Mouse (Mus musculus) gastrocnemius, postnatal 36 days (tissue): ENCODE results near the gene Snap23. TPM values are rescaled to one million over a fixed set of nuclear protein-coding genes. Genes with fewer than 3 reads are reported as not detected.

Source experiments
- DNase-seq, 2 experiments: peaks; one replicate each; pipeline ENCODE4 v3.0.0; 2022
- intact Hi-C: fragments of 180-260 bp; cut with DNase I; formaldehyde crosslinking; loops from one replicate; pipeline ENCODE4 v1.15.1; 2025
- total RNA-seq, 2 experiments: library from RNA; stranded (reverse); gene quantifications; 2 replicates each; pipeline ENCODE4 v1.2.3; 2021

The Snap23 gene
- total RNA-seq, 2 experiments from 2014 or later, result 40.8 to 42.1 TPM

DNA sequence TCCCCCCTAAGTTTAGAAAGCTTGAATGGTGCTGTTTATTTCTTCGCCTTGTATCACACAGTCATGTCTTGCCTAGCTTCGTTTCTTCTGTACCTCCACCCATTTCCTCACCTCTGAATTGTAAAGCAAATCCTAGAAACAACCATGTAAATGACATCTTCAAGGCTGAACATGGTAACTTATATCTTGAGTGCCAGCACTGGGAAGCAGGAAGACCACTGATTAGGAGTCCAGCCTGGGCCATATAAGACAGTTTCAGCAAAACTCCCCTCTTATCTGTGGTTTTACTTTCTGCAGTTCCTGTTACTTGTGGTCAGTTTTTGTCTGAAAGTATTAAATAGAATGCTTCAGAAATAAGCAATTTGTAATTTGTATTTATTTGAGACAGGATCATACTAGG, 8.5 kb downstream of the Snap23 start:
- intact Hi-C loops, result no loop called here

DNA sequence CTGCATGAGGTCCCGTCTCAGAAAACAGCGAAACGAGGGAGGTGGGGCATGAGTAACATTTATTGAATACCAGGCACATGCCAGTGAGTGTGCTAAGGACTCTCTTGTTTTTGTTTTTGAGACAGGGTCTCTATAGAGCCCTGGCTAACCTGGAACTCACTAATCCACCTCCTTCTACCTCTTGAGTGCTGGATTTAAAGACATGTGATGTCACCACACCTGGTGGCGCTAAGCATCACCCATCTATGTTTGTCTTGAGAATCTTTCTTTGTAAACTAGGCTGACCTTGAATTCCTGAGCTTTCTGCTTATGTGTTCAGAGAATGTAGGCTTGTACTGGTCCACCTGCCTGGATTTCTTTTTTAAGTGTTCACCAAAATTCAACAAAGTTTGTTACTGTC, 10.3 kb downstream of the Snap23 start:
- intact Hi-C loops, result no loop called here
- DNase-seq, result no peak

More for the DNA sequence above, 8.5 kb downstream of the Snap23 start:
- DNase-seq, result no peak

DNA sequence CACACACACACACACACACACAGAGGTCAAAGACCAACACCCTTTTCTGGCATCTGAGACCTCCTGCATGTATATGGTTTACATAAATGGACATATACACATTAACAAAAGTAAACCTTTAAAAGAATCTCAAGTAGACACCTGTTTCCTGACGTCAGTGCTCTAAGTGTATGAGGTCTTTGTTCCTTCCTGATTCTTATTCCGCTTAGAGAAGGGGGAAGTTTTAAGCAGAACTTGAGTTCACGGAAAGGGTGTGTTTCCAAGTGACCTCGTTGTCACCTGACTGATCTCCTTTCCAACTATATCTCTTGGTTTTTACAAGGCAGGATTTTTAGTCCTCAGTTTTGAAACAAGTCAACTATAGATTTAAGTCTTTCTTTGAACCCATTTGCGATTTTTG, 10.8 kb downstream of the Snap23 start:
- intact Hi-C loops, result no loop called here
- no peak for DNase-seq

DNA sequence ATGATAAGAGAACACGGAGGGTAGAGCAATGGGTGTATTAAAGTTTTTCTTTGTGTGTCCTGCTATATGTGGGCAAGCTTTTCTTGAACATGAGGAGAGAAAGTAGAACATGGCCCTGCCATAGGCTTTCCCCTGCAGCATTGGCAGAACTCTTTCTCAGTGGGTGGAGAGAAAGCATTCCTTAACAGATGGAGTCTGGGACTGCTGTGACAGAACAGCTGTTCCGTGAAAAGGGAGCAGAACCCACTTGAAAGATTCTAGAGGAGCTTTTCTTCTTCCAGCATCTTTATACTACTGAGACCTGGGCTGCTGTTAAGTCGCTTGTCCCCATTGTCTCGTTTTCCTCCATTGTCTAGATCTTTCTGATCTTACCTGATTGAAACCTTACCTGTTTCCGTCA, 22.3 kb downstream of the Snap23 start:
- no peak for DNase-seq
- intact Hi-C loops, result no loop called here

DNA sequence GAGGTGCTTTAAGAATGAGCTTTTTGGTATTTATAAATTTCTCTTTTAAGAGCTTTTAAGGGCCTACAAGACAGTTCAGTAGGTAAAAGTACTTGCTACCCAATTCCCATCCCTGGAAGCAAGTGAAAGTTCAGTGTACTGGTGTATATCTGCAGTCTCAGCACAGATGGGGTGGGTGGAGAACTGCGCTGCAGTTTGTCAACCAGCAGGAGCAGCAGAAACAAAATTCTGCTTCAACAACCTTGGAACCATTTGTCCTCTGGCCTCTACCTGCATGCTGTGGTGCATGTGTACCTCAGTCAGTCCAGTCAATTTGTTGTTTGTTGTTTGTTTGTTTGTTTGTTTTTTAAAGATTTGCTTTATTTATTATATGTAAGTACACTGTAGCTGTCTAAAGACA, 24.8 kb downstream of the Snap23 start:
- intact Hi-C loops, result no loop called here
- no peak for DNase-seq

DNA sequence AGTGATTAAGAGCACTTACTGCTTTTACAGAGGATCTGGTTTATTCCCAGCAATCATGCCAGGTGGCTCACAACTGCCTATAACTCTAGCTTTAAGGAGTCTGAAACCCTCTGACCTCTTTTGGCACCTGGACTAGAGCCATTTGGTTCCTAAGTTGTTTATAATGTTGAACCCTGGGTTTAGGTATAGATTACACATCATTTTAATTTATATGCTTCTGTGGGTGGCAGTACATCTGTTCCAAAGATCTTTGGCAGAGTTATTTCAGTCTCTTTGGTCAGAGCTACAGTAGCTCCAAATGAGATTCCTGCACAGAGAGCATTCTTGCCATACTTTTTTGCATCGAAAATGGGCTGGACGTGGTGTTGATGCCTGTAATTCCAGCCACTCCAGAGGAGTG, 30.3 kb downstream of the Snap23 start:
- intact Hi-C loops, result no loop called here
- no peak for DNase-seq

DNA sequence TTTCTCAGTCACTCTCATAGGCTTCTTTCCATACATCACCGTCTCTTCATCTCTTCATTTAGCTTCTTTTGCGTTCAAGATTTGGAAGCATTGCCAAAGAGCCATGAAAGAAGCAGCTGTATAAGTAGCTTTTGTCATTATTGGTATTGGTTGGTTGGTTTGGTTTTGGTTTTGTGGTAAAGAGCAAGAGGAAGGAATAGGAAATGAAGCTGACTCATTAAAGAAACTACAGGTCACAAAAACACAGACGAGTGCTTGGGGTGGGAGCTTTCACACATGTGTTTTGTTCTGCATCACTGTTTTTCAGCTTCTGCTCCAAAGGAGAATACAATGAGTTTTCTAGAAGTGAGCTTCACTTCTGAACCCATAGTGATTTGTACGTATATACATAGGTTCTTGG, 32.0 kb downstream of the Snap23 start:
- no peak for DNase-seq
- intact Hi-C loops, result no loop called here

DNA sequence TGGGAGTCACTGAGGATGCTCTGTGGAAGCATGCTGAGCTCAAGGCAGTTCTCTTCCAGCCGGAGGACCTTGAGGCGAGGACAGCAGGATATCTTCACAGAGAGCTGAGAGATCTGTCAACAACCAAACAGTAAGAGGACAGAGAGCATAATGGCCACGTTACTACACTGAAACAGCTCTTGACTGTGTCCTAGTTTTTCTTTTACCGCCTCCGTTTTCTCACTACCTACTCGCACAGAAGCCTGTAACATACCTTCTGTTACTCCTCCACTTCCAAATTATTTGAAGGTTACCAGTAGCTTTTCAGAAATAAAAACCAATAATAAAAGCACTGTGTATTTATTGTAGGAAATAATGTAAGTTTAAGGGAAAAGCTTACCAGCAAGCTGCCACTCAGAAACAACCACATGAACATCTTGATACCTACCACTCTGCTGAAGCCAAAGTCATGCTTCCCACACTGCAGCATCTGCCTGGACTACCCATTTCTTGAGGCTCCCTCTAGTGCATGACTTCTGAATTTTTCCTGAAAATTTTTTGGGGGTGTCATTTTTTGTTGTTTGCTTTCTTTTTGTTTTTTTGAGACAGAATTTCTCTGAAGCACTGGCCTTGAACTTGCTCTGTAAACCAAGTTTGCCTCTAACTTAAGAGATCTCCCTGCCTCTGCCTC, 38.7 kb downstream of the Snap23 start:
- DNase-seq, result no peak
- intact Hi-C loops, result loop anchor here (5.0 kb wide), 2 partner anchors 74 to 129 kb away; no protein-coding TSS in a partner anchor

DNA sequence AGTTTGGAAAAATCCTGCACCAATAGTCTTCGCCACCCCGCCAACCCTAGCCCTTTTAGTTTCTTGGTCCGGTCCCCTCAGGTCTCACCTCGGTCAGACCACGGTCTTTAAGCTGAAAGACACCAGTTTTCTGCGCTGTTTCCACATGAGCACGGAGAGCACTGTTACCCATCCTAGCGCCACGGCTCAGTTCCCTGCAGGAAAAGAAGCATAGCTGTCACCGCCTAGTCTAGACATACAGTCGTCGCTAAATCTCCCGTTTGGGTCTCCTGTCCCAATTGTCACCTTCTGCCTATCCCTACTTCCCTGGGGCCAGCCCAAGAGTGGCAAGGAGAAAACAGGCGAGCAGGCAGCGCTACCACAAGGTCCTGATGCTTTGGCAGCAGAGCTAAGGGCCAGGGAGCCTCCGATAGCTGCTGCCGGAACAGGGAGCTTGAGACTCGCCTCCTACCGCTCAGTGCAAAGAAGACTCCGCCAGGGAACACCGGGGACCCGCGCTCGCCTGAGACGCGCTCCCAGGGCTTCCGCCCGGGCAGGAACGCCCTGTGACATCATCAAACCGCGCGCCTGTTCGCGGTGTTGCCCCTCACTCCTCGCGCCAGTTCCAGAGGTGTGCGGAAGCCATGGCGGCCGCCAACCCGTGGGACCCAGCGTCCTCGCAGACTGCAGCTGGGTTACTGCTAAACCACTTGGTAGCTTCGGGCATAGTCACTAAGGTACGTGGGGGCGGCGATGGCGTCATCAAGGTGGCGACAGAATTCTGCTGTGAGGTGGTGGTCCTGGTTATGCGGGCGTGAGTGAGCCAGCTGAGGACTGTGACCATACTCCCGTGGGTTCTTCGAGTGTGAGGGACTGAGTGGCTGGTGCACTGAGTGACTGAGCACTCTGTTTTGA, 41.6 kb downstream of the Snap23 start, which contains the start of the genes Haus2 and Lrrc57:
Haus2 (plus strand) TSS at position 554 of the 894 bp plus-strand sequence.
Lrrc57 (minus strand) TSS at position 691 of the 894 bp plus-strand sequence.
- intact Hi-C loops, result loop anchor here (5.0 kb wide), 2 partner anchors 77 to 132 kb away; no protein-coding TSS in a partner anchor
- DNase-seq, result peak; percentile 83 to 89

DNA sequence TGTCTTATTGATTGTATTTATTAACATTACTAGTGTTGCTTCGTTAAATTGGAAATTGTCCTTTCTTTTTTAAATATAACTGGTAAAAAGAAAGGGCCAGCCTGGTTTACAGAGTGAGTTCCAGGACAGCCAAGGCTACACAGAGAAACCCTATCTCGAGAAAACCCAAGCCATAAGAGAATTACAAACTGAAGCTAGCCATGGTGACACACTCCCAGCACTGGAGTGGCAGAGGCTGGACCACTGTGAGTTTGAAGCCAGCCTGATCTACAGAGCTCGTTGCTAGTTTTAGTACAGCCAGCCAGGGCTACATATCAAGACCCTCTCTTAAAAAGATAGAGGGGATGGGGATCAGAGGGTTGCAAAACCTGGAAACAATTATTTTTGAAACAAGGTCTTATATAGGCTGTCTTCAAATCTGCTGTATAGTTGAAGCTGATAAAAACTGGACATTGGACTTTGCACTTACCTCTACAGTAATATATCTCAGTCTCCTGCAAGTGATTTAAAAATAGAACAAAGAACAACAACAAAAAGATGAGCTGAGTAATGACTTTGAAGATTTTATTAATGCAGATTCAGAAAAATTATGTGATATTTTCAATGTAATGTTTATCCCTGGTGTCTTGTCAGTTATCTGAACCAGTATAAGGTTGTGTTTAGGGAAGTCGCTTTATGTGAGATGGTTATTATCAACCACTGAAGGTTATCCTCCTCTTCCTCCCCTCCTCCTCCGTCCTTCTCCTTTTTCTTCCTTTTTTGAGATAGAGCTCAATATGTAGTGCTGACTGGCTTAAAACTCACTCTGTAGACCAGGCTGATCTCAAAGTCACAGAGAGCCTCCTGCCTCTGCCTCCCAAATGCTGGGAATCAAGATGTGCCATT, 49.0 kb downstream of the Snap23 start:
- no peak for DNase-seq
- intact Hi-C loops, result no loop called here

DNA sequence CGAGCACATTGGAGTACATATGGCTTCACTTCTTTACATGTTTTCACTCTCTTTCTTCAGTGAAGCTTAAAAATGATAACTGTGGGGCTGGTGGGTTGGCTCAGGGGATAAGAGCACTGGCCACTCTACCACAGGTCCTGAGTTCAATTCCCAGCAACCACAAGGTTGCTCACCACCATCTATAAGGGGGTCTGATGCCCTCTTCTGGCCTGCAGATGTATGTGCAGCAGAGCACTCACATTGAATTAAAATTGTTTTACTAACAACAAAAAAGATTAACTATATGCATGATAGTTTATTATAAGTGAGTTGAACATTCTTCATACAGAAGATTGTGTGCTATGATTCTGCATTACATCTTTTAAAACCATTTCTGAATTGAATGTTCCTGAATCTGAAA, 52.1 kb downstream of the Snap23 start:
- DNase-seq, result no peak
- intact Hi-C loops, result no loop called here

DNA sequence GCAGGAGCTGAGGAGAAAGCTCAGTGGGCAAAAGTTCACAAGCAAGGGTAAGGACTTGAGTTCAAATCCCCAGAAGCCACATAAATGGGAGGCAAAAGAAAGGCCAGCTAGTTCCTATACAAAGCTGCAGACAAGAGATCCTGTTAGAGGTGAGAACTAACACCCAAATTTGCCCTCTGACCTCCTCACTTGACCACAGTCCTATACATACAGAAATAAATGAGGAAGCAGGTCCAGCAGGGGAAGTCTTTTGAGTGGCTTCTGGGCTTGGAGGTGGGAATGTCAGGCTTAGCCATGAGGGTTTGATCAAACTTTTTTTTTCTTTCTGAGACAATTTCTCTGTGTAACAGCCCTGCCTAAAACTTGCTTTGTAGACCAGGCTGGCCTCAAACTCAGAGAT, 55.4 kb downstream of the Snap23 start:
- intact Hi-C loops, result no loop called here
- no peak for DNase-seq

DNA sequence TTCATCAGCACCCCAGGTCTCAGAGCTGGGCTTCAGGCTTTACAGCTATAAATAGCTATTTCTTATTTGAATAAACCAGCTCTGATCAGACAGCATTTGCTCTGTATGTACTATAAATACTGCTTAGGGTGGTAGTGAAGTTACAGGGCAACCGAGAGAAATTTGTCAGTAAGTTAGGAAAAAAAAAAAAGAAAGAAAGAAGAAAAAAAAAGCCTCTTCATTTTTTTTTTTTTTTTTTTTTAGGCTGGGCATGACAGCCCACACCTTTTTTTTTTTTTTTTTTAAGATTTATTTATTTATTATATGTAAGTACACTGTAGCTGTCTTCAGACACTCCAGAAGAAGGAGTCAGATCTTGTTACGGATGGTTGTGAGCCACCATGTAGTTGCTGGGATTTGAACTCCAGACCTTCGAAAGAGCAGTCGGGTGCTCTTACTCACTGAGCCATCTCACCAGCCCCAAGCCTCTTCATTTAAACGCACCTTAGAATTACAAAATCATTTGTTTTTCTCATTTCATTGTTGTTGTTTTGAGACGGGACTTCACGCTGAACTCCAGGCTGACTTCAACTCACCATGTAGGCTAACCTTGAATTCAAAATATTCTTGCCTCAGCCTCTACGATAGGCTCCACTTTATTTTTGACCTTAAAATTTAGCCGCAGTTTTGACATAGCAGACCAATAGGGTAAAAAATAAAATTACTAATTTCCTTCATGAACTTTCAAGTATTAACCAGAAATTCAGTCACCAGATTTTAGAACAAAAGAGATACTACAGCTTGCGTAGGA, 60.8 kb downstream of the Snap23 start:
- DNase-seq, result no peak
- intact Hi-C loops, result no loop called here

DNA sequence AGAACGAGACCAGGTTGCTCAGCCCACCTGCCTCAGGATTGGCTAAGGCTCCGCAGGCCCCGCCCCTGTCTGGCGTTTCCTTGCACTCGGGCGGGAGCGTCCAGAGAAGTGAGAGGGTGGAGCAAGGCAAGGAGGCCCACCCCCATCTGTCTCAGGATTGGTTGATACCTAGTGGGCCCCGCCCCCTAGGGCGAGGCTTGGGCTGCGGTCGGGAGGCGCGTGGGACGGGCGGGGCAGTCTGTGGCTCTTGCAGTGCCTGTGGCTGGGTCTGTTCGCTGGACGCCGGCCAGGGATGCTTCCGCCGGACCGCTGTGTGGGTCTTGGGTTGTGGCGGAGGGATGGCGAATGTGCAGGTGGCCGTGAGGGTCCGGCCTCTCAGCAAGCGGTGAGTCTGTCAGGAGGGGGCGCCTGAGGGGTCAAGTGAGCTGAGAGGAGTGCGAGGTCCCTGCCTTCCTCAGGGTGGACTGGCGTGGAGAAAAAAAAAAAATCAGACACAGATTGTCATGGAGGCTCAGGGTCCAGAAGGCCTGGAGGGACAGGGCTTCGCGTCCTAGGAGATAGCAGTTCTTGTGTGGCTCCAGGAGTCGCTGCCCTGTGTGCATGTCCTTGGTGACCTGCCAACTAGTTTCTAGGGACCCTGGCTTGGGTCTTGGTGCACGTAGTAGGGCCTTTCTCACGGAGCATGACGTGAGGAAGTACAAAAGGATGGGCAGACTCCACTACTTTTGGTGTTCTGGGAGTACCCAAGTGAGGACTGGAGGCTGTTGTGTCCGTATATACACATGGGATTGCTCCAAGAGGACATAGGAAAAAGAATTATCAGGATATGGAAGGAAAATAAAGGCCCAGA, 61.6 kb downstream of the Snap23 start, which contains the start of gene Stard9:
Stard9 (plus strand) TSS at position 236 of the 850 bp plus-strand sequence.
- intact Hi-C loops, result no loop called here
- DNase-seq, result peak; percentile 96 to 98

DNA sequence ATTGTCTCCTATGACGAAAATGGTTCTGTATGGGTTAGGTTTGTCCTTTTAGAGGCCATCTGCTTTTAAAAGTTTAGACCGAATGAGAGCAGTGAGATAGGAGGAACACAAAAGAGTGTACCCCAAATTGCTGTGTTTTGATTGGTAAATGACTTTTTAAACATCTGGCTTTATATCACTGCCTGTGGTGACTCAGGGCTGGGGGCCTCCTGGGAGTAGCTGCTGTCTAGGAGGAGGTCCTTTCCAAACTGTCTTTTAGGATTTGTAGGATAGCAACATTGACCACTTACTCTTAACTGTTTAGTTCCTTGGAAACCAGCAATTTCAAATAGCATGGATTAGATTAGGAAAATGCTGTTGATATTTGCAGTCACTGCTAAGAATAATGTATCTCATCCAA, 62.8 kb downstream of the Snap23 start:
- DNase-seq, result peak in 1 of 2 experiments; percentile 27
- intact Hi-C loops, result no loop called here

DNA sequence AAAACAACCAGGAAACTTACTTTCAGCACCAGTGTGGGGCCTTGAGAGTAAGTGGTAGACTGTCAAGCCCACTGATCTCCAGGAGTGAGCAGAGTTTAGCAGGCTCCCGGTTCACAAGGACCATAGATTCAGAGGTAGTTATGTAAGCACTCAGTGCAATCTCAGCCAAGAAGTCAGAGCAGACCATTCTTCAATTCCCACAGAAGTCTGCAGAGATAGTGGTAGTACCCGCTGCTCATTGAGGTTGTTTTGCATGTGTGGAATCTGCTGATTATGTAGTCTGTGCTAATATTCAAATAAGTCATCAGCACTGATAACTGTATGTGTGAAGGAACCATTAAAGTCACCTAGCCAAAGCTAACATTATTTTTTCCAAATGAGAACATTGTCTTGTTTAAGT, 63.2 kb downstream of the Snap23 start:
- intact Hi-C loops, result no loop called here

DNA sequence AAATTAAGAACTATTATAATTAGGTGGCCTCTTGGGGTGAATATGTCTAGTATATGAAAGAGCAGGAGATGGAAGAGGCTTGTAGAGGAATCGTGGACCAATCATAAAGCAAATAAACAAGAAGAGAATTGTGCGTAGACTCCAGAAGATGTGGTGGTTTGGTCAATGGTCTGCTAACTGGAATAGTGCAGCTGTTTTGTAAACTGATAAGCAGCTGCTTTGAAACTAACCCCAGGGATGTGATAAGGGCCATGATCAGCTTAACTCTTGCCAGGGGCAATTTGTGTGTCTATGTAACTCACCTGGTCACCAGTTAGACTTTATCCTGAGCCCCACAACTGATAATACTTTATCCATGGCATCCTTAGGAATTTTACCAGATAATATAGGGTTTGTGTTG, 64.0 kb downstream of the Snap23 start:
- intact Hi-C loops, result no loop called here
- DNase-seq, result no peak

More for the DNA sequence above, 63.2 kb downstream of the Snap23 start:
- no peak for DNase-seq

DNA sequence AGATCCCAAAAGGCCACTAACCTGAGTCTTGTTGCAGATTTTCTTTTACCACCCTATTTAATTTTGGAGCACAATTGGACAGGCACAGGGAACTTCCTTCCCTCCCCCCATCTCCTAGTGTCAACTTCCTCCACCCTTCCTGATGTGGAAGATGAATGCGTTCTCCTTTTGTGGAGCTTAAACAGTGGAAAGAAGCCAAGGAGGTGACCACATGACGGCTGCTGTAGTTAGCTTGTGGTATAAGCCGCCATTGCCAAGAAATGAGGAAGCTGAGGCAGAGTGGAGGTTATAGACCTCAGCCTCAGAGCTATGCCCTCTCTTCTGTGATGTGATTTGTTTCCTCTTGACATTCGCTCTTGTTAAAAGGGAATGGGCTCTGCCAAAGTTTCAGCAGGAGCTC, 64.5 kb downstream of the Snap23 start:
- intact Hi-C loops, result no loop called here
- no peak for DNase-seq

DNA sequence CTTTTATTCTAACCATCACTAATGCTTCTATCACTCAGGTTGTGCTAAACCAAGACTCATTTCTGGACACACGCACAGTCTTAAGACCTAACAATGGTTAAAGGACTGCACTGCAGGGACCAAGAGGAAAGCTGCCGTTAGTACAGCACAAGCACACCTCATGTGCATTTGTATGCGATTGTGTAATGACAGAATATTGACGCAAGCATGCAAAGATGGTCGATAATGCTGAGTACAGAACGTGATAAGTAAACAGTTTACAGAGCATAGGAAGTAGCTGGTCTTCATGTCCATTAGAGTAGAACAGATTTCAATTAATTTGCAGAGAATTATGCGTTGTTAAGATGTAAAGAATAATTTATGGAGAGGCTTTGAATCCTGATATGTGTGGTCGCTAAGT, 73.4 kb downstream of the Snap23 start:
- DNase-seq, result no peak
- intact Hi-C loops, result no loop called here
